Mouse (Mus musculus): ENCODE results near the gene Chrm4. TPM values are rescaled to one million over a fixed set of nuclear protein-coding genes. Genes with fewer than 3 reads are reported as not detected.
A peak's percentile ranks its signal among the peaks of the same experiment; 100 is the strongest.

The Chrm4 gene
- polyA plus RNA-seq, 1 experiment from 2014 or later: not detected

GRCm38 (mm10) chr2:91904618-91905307, 22.3 kb upstream of the Chrm4 start:
- H3K27ac ChIP-seq: no peak overlapping the region
- no peak overlapping the region for H3K9ac ChIP-seq
- H3K27me3 ChIP-seq: no peaks in the 10 kb centered on the region
- ATAC-seq (ENCODE audit: borderline replicate concordance, extremely low read depth, low FRiP score, low TSS enrichment): no peak
- H3K4me2 ChIP-seq: no peak overlapping the region
- no peak overlapping the region for H3K4me3 ChIP-seq
- WGBS: 69% methylated on average over 5 of the region's 5 CpGs
- H3K36me3 ChIP-seq: peaks cover 10% of the 10 kb centered on the region; the same call in 1 of the 2 replicates
- H3K4me1 ChIP-seq: no peaks in the 10 kb centered on the region
- H3K9me3 ChIP-seq: no peaks in the 10 kb centered on the region

- peaks cover 18% of the 10 kb centered on the region for H3K36me3 ChIP-seq
- no peaks in the 10 kb centered on the region for H3K9me3 ChIP-seq
- no peak overlapping the region for H3K4me3 ChIP-seq
- no peak overlapping the region for H3K27ac ChIP-seq
- no peaks in the 10 kb centered on the region for H3K4me1 ChIP-seq
- no peak for ATAC-seq (ENCODE audit: borderline replicate concordance, extremely low read depth, low FRiP score, low TSS enrichment)
- no peak overlapping the region for H3K4me2 ChIP-seq
- no peak overlapping the region for H3K9ac ChIP-seq
- 90% methylated on average over 2 of the region's 2 CpGs for WGBS
- H3K27me3 ChIP-seq: no peaks in the 10 kb centered on the region
Measured at GRCm38 (mm10) chr2:91906141-91906540, 20.9 kb upstream of the Chrm4 start.

GRCm38 (mm10) chr2:91912616-91913015, 14.4 kb upstream of the Chrm4 start:
- no peak overlapping the region for H3K4me2 ChIP-seq
- peaks cover 45% of the 10 kb centered on the region for H3K36me3 ChIP-seq
- H3K9ac ChIP-seq: no peak overlapping the region
- 65% methylated on average over 3 of the region's 3 CpGs for WGBS
- ATAC-seq (ENCODE audit: borderline replicate concordance, extremely low read depth, low FRiP score, low TSS enrichment): no peak
- H3K4me3 ChIP-seq: no peak overlapping the region
- H3K27ac ChIP-seq: no peak overlapping the region
- no peaks in the 10 kb centered on the region for H3K27me3 ChIP-seq
- H3K4me1 ChIP-seq: no peaks in the 10 kb centered on the region
- no peaks in the 10 kb centered on the region for H3K9me3 ChIP-seq

GRCm38 (mm10) chr2:91913328-91914110, 13.5 kb upstream of the Chrm4 start:
- Histone ChIP-seq H3K36me3 (peaks cover 50% of the 10 kb centered on the region), H3K4me3 (no peak overlapping the region), H3K9me3 (no peaks in the 10 kb centered on the region), H3K4me2 (no peak overlapping the region), H3K27ac (no peak overlapping the region), H3K9ac (no peak overlapping the region), H3K27me3 (no peaks in the 10 kb centered on the region), H3K4me1 (no peaks in the 10 kb centered on the region)
- 72% methylated on average over 7 of the region's 7 CpGs for WGBS
- ATAC-seq (ENCODE audit: borderline replicate concordance, extremely low read depth, low FRiP score, low TSS enrichment): no peak

- H3K4me2 ChIP-seq: no peak overlapping the region
- ATAC-seq (ENCODE audit: borderline replicate concordance, extremely low read depth, low FRiP score, low TSS enrichment): no peak
- no peak overlapping the region for H3K27ac ChIP-seq
- H3K36me3 ChIP-seq: peaks cover 35% of the 10 kb centered on the region
- WGBS: 80% methylated on average over 7 of the region's 7 CpGs
- H3K27me3 ChIP-seq: peaks cover 12% of the 10 kb centered on the region
- H3K9me3 ChIP-seq: no peaks in the 10 kb centered on the region
- no peak overlapping the region for H3K4me3 ChIP-seq
- no peak overlapping the region for H3K9ac ChIP-seq
- H3K4me1 ChIP-seq: peaks cover 4% of the 10 kb centered on the region
Measured at GRCm38 (mm10) chr2:91916346-91916977, 10.6 kb upstream of the Chrm4 start.

- H3K27me3 ChIP-seq: peaks cover 18% of the 10 kb centered on the region
- ATAC-seq (ENCODE audit: borderline replicate concordance, extremely low read depth, low FRiP score, low TSS enrichment): no peak
- 89% methylated on average over 7 of the region's 7 CpGs for WGBS
- no peak overlapping the region for H3K27ac ChIP-seq
- H3K9ac ChIP-seq: no peak overlapping the region
- peaks cover 10% of the 10 kb centered on the region for H3K4me1 ChIP-seq
- H3K4me2 ChIP-seq: no peak overlapping the region
- H3K36me3 ChIP-seq: peaks cover 29% of the 10 kb centered on the region
- no peaks in the 10 kb centered on the region for H3K9me3 ChIP-seq
- H3K4me3 ChIP-seq: no peak overlapping the region
Measured at GRCm38 (mm10) chr2:91917096-91917495, 10.0 kb upstream of the Chrm4 start.

GRCm38 (mm10) chr2:91920130-91920529, 6.9 kb upstream of the Chrm4 start:
- Histone ChIP-seq H3K4me3 (no peak overlapping the region), H3K36me3 (peaks cover 17% of the 10 kb centered on the region; the same call in 1 of the 2 replicates), H3K4me2 (no peak overlapping the region), H3K4me1 (peaks cover 28% of the 10 kb centered on the region), H3K9ac (no peak overlapping the region), H3K9me3 (no peaks in the 10 kb centered on the region), H3K27ac (no peak overlapping the region), H3K27me3 (peaks cover 48% of the 10 kb centered on the region)
- no peak for ATAC-seq (ENCODE audit: borderline replicate concordance, extremely low read depth, low FRiP score, low TSS enrichment)
- 54% methylated on average over 4 of the region's 4 CpGs for WGBS

- Histone ChIP-seq H3K27me3 (peaks cover 48% of the 10 kb centered on the region), H3K4me1 (peaks cover 28% of the 10 kb centered on the region), H3K36me3 (peaks cover 17% of the 10 kb centered on the region; the same call in 1 of the 2 replicates), H3K9me3 (no peaks in the 10 kb centered on the region), H3K4me2 (peak overlapping the region; percentile 98), H3K4me3 (peak overlapping the region; percentile 58), H3K9ac (no peak overlapping the region), H3K27ac (no peak overlapping the region)
- ATAC-seq (ENCODE audit: borderline replicate concordance, extremely low read depth, low FRiP score, low TSS enrichment): peak; percentile 12; the same call in 1 of the 2 replicates
- 4% methylated on average over 31 of the region's 31 CpGs for WGBS
Measured at GRCm38 (mm10) chr2:91921181-91921789, 5.8 kb upstream of the Chrm4 start.

- Histone ChIP-seq H3K4me2 (peak overlapping the region; percentile 98), H3K9ac (peak overlapping the region; percentile 6; the same call in 1 of the 2 replicates), H3K27ac (no peak overlapping the region), H3K4me1 (peaks cover 28% of the 10 kb centered on the region), H3K9me3 (no peaks in the 10 kb centered on the region), H3K36me3 (peaks cover 14% of the 10 kb centered on the region; the same call in 1 of the 2 replicates), H3K27me3 (peaks cover 48% of the 10 kb centered on the region), H3K4me3 (peak overlapping the region; percentile 58)
- WGBS: 1% methylated on average over 64 of the region's 64 CpGs
- peak; percentile 55; the same call in 1 of the 2 replicates for ATAC-seq (ENCODE audit: borderline replicate concordance, extremely low read depth, low FRiP score, low TSS enrichment)
Measured at GRCm38 (mm10) chr2:91921790-91922570, 5.1 kb upstream of the Chrm4 start.

- Histone ChIP-seq H3K36me3 (0 out of 2 replicates have a peak, but pooled peaks cover 8% of the 10 kb centered on the region), H3K27me3 (peaks cover 48% of the 10 kb centered on the region), H3K4me1 (peaks cover 32% of the 10 kb centered on the region), H3K4me3 (peak overlapping the region; percentile 58), H3K4me2 (peak overlapping the region; percentile 98), H3K9me3 (no peaks in the 10 kb centered on the region), H3K27ac (no peak overlapping the region), H3K9ac (no peak overlapping the region)
- ATAC-seq (ENCODE audit: borderline replicate concordance, extremely low read depth, low FRiP score, low TSS enrichment): no peak
- WGBS: 3% methylated on average over 37 of the region's 37 CpGs
Measured at GRCm38 (mm10) chr2:91922586-91923414, 4.2 kb upstream of the Chrm4 start.

All from lung, embryonic 15.5 days (tissue).